Mouse (Mus musculus): Measurements from ENCODE around the gene Lrrfip2.

The Lrrfip2 gene

DNA sequence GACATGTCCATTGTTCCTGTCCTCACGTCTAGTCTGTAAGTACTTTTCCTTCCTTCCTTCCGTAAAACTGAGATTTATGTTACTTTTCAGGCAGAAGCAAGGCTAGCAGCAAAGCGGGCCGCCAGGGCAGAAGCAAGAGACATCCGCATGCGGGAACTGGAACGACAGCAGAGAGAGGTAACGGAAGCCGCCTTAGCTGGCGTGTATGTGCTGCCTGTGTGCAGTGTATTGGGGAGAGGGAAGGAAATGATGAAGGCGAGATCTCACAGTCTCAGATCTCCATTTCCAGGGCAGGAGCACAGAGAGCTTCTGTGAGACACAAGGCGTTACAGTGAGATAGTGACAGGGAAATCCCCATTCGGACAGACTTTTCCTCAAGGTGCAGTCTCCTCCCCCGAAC, 43.8 kb downstream of the Lrrfip2 start:
- DNase-seq (ENCODE audit: low spot score in 2 of 2), result no peak

DNA sequence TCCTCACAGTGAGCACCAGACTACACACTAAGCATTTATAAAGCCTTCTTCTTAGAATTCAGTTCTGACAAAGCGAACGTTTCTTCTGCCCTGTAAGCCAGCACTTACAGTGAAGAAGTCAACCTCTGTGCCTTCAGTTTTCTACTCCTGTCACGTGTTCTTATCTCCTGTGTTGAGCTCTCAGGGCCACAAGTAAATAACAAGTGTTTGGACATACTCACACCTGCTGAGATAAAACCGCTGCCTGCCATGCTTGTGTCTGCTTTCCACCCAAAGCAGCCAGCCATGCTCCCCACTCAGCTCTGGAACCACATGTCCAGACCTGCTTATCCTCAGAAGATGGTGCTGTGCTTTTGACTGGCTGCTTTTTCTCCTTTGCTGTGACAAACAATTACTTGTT, 49.2 kb downstream of the Lrrfip2 start:
- DNase-seq (ENCODE audit: low spot score in 2 of 2), result no peak

DNA sequence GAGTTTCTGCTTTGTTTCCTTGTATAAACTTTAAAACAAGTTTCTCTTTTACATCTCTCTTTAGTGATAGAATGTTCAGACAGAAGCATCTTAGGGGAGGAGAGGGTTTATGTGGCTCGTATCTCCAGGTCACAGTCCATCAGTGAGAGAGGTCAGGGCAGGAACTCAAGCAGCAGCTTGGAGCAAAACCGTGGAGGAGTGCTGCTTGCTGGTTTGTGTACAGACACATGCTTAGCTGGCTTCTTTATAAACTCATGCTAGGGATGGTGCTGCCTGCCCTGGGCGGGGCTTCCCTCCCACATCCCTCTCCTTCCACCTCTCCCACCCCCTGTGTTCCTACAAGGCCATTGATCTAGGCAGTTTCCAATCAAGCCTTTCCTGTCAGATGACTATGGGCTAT, 53.0 kb downstream of the Lrrfip2 start:
- no peak for DNase-seq (ENCODE audit: low spot score in 2 of 2)

DNA sequence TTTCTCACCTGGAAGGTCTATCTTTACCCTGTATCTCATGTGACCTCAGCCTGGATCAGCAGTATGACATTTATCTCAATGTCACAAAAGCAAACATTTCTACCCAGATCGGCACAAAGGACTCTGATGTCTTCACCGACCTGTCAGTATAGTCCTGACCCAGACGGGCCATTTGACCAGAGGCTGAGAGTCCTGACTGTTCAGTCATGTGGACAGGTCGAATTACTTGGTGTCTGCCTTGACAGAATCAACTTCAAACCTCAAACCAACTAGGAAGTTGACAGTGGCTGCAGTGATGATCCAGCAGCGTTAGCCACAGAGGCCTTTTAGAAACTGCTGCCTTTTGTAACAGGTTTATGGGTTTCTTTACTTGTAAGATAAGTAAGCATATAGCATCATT, 56.7 kb downstream of the Lrrfip2 start:
- no peak for DNase-seq (ENCODE audit: low spot score in 2 of 2)

DNA sequence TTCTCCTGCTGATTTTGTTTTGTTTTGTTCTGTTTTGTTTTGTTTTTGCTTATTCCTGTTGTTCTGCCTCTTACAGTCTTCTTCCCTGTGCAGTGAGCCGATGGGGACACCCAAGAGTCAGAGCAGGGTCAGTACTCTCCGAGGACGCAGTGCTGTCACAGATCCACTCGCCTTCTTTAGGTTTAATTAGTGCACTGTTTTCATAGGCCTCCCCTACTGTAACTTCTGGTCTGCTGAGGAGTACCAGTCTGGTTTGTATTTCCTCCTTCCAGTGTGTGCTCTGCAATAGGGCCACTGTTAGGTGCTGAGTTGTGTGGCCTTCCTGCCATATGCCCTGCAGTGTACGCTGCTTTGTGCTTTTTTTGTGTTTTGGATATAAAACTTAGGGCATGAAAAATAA, 61.6 kb downstream of the Lrrfip2 start:
- DNase-seq (ENCODE audit: low spot score in 2 of 2), result no peak

DNA sequence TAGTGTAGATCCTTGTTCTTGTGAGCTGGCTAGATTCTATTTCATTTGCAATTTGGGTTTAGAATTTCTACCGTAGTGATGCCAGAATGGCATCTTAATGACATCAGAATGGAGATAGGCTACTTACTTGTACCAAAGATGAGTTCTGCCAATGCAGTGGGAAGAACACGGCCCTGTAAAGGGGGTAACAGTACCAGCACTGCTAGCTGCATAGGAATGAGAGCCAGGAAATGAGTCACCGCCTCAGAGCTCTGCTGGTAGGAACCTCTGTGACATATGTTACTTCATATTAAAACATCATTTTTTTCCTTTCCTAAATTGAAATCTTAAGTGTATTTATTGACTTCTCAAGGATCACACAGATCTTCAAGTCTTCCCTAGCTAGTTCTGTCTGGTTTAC, 64.8 kb downstream of the Lrrfip2 start:
- no peak for DNase-seq (ENCODE audit: low spot score in 2 of 2)

DNA sequence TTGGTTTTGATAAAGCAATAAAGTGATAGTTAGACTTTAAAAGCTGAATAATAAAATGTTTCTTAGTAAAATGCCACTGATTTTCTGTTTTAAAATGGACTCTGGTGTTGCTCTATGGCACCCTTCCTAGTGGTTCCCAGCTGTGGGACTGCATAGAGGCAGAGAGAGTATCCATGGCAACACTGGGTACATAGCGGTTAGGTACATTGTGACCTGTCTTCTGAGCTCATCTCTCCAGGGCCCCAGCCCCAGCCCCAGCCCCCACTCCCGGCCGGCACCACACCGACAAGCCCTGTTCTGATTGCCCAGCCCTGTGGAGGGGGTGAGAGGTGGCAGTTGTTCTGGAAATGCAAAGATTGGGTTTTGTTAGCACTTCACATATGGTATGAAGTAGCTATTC, 67.5 kb downstream of the Lrrfip2 start:
- DNase-seq (ENCODE audit: low spot score in 2 of 2), result no peak

DNA sequence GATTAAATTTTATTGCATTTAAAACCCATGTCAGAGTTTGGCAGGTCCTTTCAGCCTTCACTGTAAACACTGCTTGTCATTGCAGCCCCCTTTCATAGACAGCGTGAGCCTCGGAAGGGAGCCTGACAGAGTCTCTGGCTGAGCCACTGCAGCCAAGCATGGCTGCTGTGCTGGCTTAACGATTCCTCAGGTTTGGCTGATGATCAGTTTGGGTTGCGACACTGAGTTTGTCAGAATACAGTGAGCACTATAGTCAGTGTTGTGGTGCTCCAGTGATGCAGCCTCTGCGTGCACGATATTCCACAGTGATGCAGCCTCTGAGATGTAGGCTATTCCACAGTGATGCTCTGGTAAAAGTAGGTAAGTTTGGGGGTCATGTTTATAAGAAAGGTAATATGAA, 69.5 kb downstream of the Lrrfip2 start:
- DNase-seq (ENCODE audit: low spot score in 2 of 2), result no peak

DNA sequence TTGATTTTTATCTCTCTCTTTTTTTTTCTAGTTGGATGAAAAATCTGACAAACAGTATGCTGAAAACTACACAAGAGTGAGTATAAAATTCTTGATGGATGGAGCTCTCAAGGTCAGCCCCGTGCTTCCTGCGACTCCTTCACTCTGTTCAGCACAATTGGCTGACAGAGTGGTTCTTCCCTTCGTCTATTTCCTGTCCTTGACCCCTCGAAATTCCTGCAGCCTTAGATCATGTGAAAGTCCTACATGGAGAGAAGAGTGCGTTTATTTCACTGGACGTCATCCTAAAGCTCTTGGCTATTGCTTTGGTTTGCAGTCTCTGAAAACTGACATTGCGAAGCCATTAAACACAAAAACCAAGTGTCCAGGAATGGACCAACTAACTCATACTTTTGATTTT, 71.3 kb downstream of the Lrrfip2 start:
- DNase-seq (ENCODE audit: low spot score in 2 of 2), result no peak

DNA sequence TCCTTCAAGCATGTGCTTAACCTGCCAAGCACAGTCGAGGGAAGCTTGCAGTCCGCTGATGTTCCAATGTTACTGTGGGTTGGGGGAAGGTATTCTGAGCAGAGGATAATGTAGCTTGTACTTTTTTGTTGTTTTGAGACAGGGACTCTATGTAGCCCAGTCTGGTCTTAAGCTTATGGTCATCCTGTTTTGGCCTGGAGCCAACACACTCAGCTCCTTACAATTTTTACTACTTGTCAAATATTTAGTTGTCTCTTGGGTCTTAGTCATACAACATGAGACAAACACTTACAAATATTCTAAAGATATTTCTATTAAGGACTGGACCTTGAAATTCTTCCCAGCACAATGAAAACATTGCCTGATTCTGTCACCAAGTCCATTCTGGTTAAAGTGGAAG, 75.8 kb downstream of the Lrrfip2 start:
- DNase-seq (ENCODE audit: low spot score in 2 of 2), result no peak

DNA sequence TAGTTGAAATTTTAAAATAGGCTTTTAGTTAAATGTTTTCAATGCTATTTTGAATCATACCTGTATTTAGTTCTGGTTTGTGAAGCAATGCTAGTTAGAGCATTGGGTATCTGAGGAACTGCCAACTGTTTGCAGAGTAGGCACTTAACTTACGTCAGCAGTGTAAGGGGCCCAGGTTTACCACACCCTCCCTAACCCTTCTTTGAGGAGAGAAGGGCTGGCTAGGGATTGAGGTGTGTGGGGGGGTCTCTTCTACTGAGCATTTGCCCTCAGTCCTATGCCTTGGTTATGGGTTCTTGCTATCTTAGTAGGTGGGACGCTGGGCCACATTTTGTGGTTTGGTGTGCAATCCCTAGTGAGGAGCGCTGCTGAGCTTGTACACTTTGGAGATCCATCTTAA, 79.7 kb downstream of the Lrrfip2 start:
- DNase-seq (ENCODE audit: low spot score in 2 of 2), result no peak

DNA sequence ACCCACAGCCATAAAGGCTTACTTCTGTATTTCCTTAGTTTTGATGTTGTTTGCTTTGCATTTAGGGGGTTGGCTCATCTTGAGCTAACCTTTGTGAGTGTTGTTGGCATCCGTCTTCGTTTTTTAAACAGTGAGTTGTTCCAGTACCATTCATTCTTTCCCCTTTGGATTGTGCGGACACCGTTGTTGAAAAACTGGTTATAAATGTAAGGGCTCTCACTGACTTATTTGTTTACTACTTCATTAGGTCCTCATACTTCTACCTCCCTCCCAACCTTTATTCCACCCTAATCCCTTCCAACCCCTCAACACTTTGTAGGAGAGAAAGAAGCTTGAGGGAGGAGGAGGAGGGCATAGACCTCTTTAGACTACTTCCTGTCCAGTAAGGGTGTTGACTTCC, 80.3 kb downstream of the Lrrfip2 start:
- DNase-seq (ENCODE audit: low spot score in 2 of 2), result no peak

DNA sequence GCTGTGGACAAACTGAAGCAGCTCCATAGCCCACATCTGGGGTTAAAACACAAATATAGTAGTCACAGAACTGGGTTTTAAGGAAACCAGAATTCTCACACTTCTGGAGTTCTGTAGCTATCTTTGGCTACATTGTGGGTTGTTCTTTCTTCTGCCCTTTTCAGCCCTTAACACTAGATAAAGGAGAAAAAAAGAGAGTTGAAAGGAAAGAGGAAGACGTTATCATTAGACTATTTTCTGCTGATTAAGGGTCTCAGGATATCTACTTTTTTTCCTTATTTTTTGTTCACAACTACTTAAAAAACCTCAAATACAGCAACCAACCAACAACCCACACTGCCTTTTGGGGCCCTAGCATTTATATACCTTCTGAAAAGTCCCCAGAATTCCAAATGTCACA, 80.9 kb downstream of the Lrrfip2 start:
- no peak for DNase-seq (ENCODE audit: low spot score in 2 of 2)

DNA sequence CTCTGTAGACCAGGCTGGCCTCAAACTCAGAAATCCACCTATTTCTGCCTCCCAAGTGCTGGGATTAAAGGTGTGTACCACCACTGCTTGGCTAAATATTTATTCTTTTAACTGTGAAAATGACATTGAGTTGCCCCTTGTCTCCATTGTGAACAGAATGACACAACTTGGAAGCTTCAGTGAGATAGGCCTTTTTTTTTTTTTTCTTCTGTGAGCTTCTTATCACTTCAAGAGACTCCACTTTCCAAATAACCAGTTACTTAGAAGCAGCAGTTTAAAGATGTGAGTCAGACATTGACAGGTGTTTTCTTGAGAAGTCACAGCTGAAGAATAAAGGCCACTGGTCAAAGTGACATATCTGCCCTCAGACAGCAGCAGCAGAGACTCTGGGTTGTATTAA, 82.8 kb downstream of the Lrrfip2 start:
- DNase-seq (ENCODE audit: low spot score in 2 of 2), result no peak

DNA sequence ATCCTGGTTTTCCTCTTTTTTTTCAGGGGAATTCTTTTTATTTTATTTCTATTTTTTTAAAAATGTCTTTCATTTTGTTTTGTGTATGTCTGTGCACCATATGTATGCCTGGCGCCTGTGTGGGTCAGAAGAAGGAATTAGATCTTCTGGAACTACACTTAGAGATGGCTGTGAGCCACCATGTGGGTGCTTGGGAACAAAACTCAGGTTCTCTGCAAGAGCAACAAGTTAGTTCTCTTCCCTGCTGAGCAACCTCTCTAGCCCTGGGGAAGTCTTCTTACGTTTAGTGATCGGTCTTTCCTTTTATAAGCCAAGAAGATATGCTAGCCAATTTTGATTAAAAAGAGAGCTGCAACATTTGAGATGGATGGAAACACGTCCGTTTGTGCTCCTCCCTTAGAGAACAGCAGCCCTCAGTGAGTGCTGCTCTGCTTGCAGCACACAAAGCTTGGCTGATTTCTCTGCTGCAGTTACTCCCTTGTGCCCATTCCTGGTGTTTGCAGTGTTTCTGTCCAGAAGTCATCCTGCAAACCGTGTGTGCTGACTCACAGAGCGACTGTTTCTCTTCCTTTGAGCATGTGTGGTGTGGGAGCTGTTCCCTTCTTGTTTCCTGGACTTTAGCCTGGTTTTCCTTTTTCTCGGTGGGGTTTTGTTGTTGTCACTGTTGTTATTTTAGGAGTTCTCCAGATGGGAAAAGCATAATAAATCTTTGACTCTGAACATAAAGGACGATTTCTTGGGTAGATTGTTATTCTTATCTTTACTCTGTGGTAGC, 87.4 kb downstream of the Lrrfip2 start:
- DNase-seq (ENCODE audit: low spot score in 2 of 2), result no peak

DNA sequence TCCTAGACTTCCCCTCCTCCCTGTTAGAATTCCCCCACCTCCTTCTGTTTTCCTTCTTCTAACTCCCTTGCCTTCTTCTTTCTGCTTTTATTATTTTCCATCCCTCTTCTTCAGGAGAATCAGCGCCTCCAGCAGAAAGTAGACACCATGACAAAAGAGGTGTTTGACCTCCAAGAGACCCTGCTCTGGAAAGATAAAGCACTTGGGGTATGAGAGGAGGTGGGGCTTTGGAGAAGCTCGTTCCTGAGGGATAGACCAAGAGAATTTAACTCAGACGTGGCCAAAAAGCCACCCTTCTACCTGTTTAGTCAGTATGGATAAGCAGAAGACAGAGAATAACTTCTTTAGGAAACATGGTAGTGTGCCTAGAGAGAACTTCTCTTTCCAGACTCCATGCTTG, 90.3 kb downstream of the Lrrfip2 start:
- DNase-seq (ENCODE audit: low spot score in 2 of 2), result no peak

DNA sequence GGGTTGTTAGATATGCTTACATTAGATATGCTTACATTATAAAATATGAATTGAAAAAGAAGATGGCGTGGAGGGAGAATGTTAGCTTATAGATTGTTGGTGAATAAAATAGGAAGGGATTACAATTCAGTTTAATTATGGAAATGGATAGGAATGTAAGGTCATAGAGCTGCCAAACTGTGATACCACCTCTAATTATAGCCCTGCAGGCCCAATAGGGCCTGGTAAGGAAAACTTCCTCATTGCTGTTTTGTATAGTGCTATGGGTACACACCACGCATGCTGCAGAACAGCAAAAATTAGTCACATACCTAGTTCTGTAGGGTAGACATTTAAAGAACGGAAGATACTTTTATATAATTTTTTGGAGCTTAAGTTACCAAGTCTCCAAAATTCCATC, 90.8 kb downstream of the Lrrfip2 start:
- DNase-seq (ENCODE audit: low spot score in 2 of 2), result no peak

DNA sequence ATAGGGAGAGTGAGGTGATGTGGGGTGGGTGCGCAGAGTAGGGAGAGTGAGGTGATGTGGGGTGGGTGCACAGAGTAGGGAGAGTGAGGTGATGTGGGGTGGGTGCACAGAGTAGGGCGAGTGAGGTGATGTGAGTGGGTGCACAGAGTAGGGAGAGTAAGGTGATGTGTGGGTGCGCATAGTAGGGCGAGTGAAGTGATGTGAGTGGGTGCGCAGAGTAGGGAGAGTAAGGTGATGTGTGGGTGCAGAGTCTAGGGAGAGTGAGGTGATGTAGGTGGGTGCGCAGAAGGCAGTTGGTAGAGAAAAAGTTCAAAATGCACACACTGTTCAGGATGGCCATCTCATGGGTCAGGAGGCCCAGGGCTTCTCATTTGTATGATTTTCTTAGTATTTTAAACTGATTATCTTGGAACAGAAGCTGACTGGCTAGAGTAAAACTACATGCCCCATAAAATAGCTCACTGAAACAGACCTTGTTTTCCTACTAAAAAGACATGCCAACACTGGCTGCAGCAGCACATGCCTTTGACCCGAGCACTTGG, 91.8 kb downstream of the Lrrfip2 start:
- no peak for DNase-seq (ENCODE audit: low spot score in 2 of 2)

DNA sequence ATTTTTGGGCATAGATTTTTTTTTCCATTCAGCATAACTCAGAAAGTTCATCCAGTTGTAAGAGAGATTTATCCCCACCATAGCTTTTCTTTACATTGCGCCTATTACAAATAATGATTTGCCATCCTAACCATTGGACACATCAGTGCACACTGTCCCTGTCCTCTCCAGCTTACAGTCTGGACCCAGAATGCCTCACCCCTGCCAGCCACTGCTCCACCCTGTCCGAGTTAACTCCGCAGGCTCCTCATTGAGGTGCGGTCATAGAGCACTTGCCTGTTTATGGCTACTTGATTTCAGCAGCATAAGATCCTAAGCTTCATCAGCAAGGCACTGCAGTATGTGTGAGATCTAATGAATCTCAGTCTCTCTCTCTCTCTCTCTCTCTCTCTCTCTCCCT, 93.0 kb downstream of the Lrrfip2 start:
- DNase-seq (ENCODE audit: low spot score in 2 of 2), result no peak

DNA sequence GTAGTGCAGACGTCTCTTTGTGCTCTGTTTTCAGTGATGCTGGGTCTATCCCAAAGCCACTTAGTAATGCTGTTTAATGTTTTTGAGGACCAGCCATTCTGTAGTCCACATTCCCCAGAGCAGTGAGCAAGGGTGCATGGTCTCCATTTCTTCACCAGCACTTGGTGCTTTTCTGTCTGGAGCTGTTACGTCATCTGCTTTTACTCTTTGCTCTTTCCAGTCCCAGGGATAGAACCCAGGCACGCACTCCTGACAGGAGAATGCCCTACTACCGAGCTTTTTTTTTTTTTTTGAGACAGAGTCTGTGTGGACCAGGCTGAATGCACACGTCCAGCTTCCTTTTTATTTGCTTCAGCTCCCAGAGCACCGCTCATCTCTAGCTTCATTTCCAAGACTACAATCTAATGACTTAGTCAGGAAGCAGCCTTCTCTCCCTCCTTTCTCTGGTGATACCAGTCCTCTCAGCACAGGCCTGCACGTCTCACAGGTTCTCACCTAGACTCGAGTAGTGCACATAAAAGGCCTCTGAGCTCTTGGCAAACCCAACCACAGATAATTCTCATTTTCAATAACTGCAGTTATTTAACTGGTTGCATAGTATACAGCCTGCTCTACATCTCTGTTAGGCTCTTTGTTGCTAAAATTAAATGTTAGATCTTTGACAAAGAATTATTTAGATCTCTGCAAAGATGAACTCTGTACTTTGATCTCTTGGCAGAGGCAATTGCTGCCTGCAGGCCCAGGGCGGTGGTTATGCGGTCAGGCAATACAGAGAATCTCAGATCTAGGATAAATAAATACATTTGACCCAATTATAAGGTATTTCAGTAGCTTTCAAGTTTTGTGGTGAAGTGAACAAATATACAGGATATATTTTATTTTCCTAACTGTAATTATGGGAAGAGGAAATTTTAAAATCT, 94.0 kb downstream of the Lrrfip2 start:
- DNase-seq (ENCODE audit: low spot score in 2 of 2), result no peak

DNA sequence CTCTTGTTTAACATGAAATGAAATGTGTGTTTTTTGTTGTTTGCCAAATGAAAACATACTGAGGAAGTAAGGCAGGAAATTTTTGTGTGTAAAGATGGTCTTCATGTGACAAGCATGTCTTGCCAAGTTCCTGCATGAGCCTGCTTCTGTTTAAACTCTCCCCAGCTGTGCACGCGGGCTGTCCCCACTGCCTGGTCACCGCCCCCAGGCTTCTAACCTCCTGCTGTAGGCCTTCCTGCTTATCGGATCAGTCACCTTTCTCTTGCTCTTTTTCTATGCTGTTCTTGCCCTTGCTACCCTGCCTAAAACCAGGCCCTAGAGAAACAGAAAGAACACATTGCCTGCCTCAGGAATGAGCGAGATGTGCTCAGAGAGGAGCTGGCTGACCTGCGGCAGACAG, 96.1 kb downstream of the Lrrfip2 start:
- DNase-seq (ENCODE audit: low spot score in 2 of 2), result peak; percentile 8 to 17

DNA sequence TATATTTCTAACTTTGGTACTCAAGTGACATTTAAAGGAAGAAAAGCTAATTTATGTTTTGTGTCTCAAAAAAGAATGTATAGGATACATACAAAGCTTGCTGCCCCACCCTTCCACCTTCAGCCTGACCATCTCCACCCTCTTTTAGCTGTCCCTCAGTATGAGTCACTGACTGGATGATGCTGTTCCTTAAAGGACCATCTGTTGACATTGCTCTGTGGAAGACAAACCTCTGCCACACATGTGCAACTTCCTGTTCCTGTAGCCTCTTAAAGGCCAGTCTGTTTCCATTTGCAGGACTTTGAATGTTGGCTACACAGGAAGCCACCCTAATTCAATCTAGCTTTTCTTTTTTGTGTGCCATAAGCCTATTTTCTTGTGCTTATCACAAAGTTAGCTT, 99.0 kb downstream of the Lrrfip2 start:
- DNase-seq (ENCODE audit: low spot score in 2 of 2), result no peak

DNA sequence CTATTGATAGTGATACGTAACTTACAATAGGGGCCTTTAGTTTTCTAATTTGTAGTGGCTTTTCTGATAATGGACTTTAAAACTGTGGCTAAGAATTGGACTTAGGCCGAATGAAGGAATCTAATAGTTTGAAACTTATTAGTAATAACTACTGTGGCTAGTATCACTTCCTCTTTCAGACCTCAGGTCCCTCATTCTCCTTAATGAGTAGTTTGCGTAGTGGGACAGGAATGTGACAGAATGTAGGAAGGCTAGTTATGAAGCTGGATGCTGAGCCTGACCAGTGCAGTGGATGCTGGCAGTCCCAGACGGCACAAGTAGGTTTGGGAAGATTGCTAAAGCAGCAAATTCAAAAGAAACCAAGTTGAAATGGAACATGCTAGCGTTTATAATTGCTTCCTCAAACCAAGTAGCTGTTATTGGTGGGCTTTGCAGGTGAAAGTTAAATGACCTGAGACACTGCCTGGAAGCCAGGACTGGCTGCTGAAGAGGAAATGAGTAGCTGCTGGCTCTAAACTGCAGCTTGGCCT, 103.2 kb downstream of the Lrrfip2 start:
- peak; percentile 7 to 19 for DNase-seq (ENCODE audit: low spot score in 2 of 2)

All from spleen, postnatal 36 days (tissue).